Mouse (Mus musculus) MEL (cell line): Measurements from ENCODE around the gene Ptprj.

Experiments used
- CTCF ChIP-seq, 3 experiments: IDR thresholded peaks in 2 of 3; conservative IDR thresholded peaks in 1 of 3; 2 replicates each; pipeline ENCODE4 v1.5.1; 2011 to 2012; ENCODE audit warnings: low read length in 3 of 3, low read depth in 2 of 3, mild to moderate bottlenecking in 2 of 3, improper control_type of control experiment in 1 of 3, inconsistent platforms in 1 of 3, mixed read lengths in 1 of 3, moderate library complexity in 1 of 3; ENCODE audit not compliant: control insufficient read depth in 1 of 3, insufficient read depth in 1 of 3, poor library complexity in 1 of 3, severe bottlenecking in 1 of 3
- EP300 ChIP-seq, 2 experiments: IDR thresholded peaks; 2 replicates each; pipeline ENCODE4 v1.6.1; 2011; ENCODE audit warnings: improper control_type of control experiment in 2 of 2, low read length in 2 of 2, low read depth in 1 of 2, mild to moderate bottlenecking in 1 of 2
- NRF1 ChIP-seq: IDR thresholded peaks from 2 replicates; pipeline ENCODE4 v1.6.1; 2014; ENCODE audit warnings: low read depth, mild to moderate bottlenecking, inconsistent platforms, low read length, improper control_type of control experiment, moderate library complexity; ENCODE audit not compliant: poor library complexity, insufficient read depth, severe bottlenecking
- POLR2A ChIP-seq, 2 experiments: IDR thresholded peaks; 2 replicates each; pipeline ENCODE4 v1.6.1; 2011 to 2012; ENCODE audit warnings: low read length in 2 of 2, mild to moderate bottlenecking in 2 of 2, control low read depth in 1 of 2, improper control_type of control experiment in 1 of 2, low read depth in 1 of 2, moderate library complexity in 1 of 2; ENCODE audit not compliant: control insufficient read depth in 1 of 2, insufficient read depth in 1 of 2, poor library complexity in 1 of 2
- USF1 ChIP-seq: IDR thresholded peaks from 2 replicates; pipeline ENCODE4 v1.6.1; 2014; ENCODE audit warnings: low read depth, mild to moderate bottlenecking, inconsistent platforms, low read length, improper control_type of control experiment, moderate library complexity

- no peak for TF ChIP-seq POLR2A (IDR thresholded peaks at IDR 0.05; ENCODE audit: control insufficient read depth in 1 of 2, insufficient read depth in 1 of 2, low read depth in 1 of 2, low read length in 2 of 2, poor library complexity in 1 of 2)
- no peak for TF ChIP-seq NRF1
- TF ChIP-seq CTCF (IDR thresholded peaks at IDR 0.05 in 2 of 3, conservative IDR thresholded peaks at IDR 0.05 in 1 of 3; ENCODE audit: control insufficient read depth in 1 of 3, insufficient read depth in 1 of 3, low read depth in 2 of 3, low read length in 3 of 3, poor library complexity in 1 of 3, severe bottlenecking in 1 of 3), result no peak
- TF ChIP-seq USF1, result no peak
- TF ChIP-seq EP300 (IDR thresholded peaks at IDR 0.05; ENCODE audit: low read depth in 1 of 2, low read length in 2 of 2), result no peak
Observed at GRCm38 (mm10) chr2:90620815-90621214, 40.4 kb upstream of the Ptprj start.
